ENCODE assay signal across 28 mouse cellular contexts in genomic region chr2:124429744-124430143, GRCm38 (mm10).
A peak's percentile ranks its signal among the peaks of the same experiment; 100 is the strongest.
DNase-seq lines count a peak whose midpoint lies in the region; ATAC-seq and TF ChIP-seq lines count a peak whose summit lies in the region.
"Had no signal": no experiment of that assay in that cellular context is flagged by ENCODE, and none has a peak within 500 bp of the region (broad histone marks: within the 10 kb centered on the region; RNA-seq: fewer than 3 reads in every experiment).

No protein-coding gene starts in this region.

- H3K9me3 ChIP-seq in forebrain, embryonic 16.5 days (ENCODE audit: control insufficient read depth, low read length) = no peaks in the 10 kb centered on the region
- H3K9me3 ChIP-seq in forebrain, embryonic 15.5 days = no peaks in the 10 kb centered on the region
- H3K9me3 ChIP-seq in heart, postnatal 0 days (replicated peaks; ENCODE audit: control insufficient read depth, low read length) = no peaks in the 10 kb centered on the region
- H3K9me3 ChIP-seq in limb, embryonic 14.5 days (ENCODE audit: control insufficient read depth, low read length) = no peaks in the 10 kb centered on the region
- H3K9me3 ChIP-seq: embryonic facial prominence, embryonic 15.5 days had no signal

- DNase-seq in heart, postnatal 0 days (ENCODE audit: low spot score) = peak; percentile 14
- no peak for DNase-seq in heart, postnatal 25 days (ENCODE audit: low spot score)
- peak; percentile 35 for DNase-seq in brain, embryonic 14.5 days (ENCODE audit: low read depth)
- DNase-seq in limb, embryonic 14.5 days (ENCODE audit: low spot score) = peak; percentile 35
- no peak for DNase-seq in left cerebral cortex, adult 11 months (ENCODE audit: low spot score)
- DNase-seq: adrenal gland, postnatal 10 days; adrenal gland, postnatal 36 days; B cell, adult 2 months; cerebellum, adult 11-12 months; cerebellum, adult 8-10 months; cerebellum, postnatal 10 days; cerebellum, postnatal 36 days; gastrocnemius, adult 2 months; gastrocnemius, postnatal 14 days; heart, postnatal 10 days; heart, postnatal 4 days; kidney, adult 18-20 months had no signal

- no peak overlapping the region for H3K9ac ChIP-seq in forebrain, embryonic 16.5 days (replicated peaks; ENCODE audit: low read depth, low read length)
- no peak overlapping the region for H3K9ac ChIP-seq in forebrain, embryonic 15.5 days (replicated peaks)
- no peak overlapping the region for H3K9ac ChIP-seq in heart, postnatal 0 days (replicated peaks; ENCODE audit: low read depth, low read length)
- H3K9ac ChIP-seq in limb, embryonic 14.5 days (ENCODE audit: low read depth, low read length, severe bottlenecking) = no peak overlapping the region
- H3K9ac ChIP-seq: embryonic facial prominence, embryonic 15.5 days; hindbrain, embryonic 14.5 days had no signal

- H3K4me3 ChIP-seq in forebrain, embryonic 16.5 days (replicated peaks; ENCODE audit: low read length) = no peak overlapping the region
- no peak overlapping the region for H3K4me3 ChIP-seq in forebrain, embryonic 15.5 days
- H3K4me3 ChIP-seq in heart, postnatal 0 days (ENCODE audit: low read depth, low read length) = no peak overlapping the region
- no peak overlapping the region for H3K4me3 ChIP-seq in limb, embryonic 14.5 days (replicated peaks; ENCODE audit: low read length)
- H3K4me3 ChIP-seq: embryonic facial prominence, embryonic 15.5 days; gastrocnemius, adult 2 months had no signal

- H3K27ac ChIP-seq in forebrain, embryonic 16.5 days (ENCODE audit: low read length) = no peak overlapping the region
- H3K27ac ChIP-seq in forebrain, embryonic 15.5 days (replicated peaks) = no peak overlapping the region
- H3K27ac ChIP-seq in heart, postnatal 0 days (ENCODE audit: low read depth) = no peak overlapping the region
- no peak overlapping the region for H3K27ac ChIP-seq in limb, embryonic 14.5 days (replicated peaks; ENCODE audit: low read depth, low read length)
- H3K27ac ChIP-seq: embryonic facial prominence, embryonic 15.5 days; gastrocnemius, adult 2 months; hindbrain, embryonic 14.5 days; hindbrain, postnatal 0 days had no signal

- no peaks in the 10 kb centered on the region for H3K27me3 ChIP-seq in forebrain, embryonic 16.5 days (replicated peaks; ENCODE audit: control insufficient read depth, insufficient read depth, low read length)
- H3K27me3 ChIP-seq in forebrain, embryonic 15.5 days = no peaks in the 10 kb centered on the region
- H3K27me3 ChIP-seq in heart, postnatal 0 days (ENCODE audit: control insufficient read depth, insufficient read depth, low read length) = no peaks in the 10 kb centered on the region
- H3K27me3 ChIP-seq in limb, embryonic 14.5 days (ENCODE audit: control insufficient read depth, insufficient read depth, low read length) = no peaks in the 10 kb centered on the region
- H3K27me3 ChIP-seq: CH12.LX; embryonic facial prominence, embryonic 15.5 days; Patski had no signal

- no peaks in the 10 kb centered on the region for H3K36me3 ChIP-seq in forebrain, embryonic 16.5 days (ENCODE audit: control insufficient read depth, insufficient read depth)
- H3K36me3 ChIP-seq in forebrain, embryonic 15.5 days = no peaks in the 10 kb centered on the region
- no peaks in the 10 kb centered on the region for H3K36me3 ChIP-seq in heart, postnatal 0 days (replicated peaks; ENCODE audit: control insufficient read depth, insufficient read depth, low read length)
- H3K36me3 ChIP-seq in limb, embryonic 14.5 days (ENCODE audit: control insufficient read depth, insufficient read depth, low read length) = no peaks in the 10 kb centered on the region
- H3K36me3 ChIP-seq: embryonic facial prominence, embryonic 15.5 days; G1E had no signal

- intact Hi-C loops in heart, postnatal 25 days (cut with DNase I) = no loop called here

- TF ChIP-seq POLR2A in brain, embryonic 14.5 days (IDR thresholded peaks at IDR 0.05; ENCODE audit: borderline replicate concordance, extremely low read depth, insufficient read depth, insufficient read length, poor library complexity, severe bottlenecking) = no peak
- no peak for TF ChIP-seq POLR2A in limb, embryonic 14.5 days (IDR thresholded peaks at IDR 0.05; ENCODE audit: borderline replicate concordance, extremely low read depth, insufficient read depth, insufficient read length)

- WGBS in forebrain, embryonic 16.5 days = 67% methylated on average over 5 of the region's 5 CpGs
- WGBS in forebrain, embryonic 15.5 days = 62% methylated on average over 5 of the region's 5 CpGs
- 54% methylated on average over 5 of the region's 5 CpGs for WGBS in heart, postnatal 0 days
- WGBS in limb, embryonic 14.5 days = 70% methylated on average over 5 of the region's 5 CpGs

- no peak for TF ChIP-seq CTCF in heart, postnatal 0 days (IDR thresholded peaks at IDR 0.05; ENCODE audit: low read depth)
- no peak for TF ChIP-seq CTCF in brain, embryonic 14.5 days (IDR thresholded peaks at IDR 0.05; ENCODE audit: borderline replicate concordance, extremely low read depth, insufficient read depth, insufficient read length)

- ATAC-seq in forebrain, embryonic 16.5 days = 0 out of 2 replicates have a peak, but pooled peaks have one; percentile 28
- no peak for ATAC-seq in forebrain, embryonic 15.5 days (replicated peaks)
- ATAC-seq in heart, postnatal 0 days (ENCODE audit: insufficient read depth, low read depth) = no peak
- no peak for ATAC-seq in limb, embryonic 14.5 days (ENCODE audit: low FRiP score, low read depth)
- ATAC-seq: hindbrain, postnatal 0 days; inflammation-experienced regulatory T-cells, adult 6 months; intestine, embryonic 16.5 days; Patski had no signal

- no peak for TF ChIP-seq EP300 in heart, postnatal 0 days (IDR thresholded peaks at IDR 0.05; ENCODE audit: low read depth)

- peaks cover 4% of the 10 kb centered on the region; the same call in 1 of the 2 replicates for H3K4me1 ChIP-seq in forebrain, embryonic 16.5 days (replicated peaks; ENCODE audit: control insufficient read depth, insufficient read depth, low read length)
- 0 out of 2 replicates have a peak, but pooled peaks cover 5% of the 10 kb centered on the region for H3K4me1 ChIP-seq in forebrain, embryonic 15.5 days
- no peaks in the 10 kb centered on the region for H3K4me1 ChIP-seq in heart, postnatal 0 days (ENCODE audit: control insufficient read depth, insufficient read depth)
- no peaks in the 10 kb centered on the region for H3K4me1 ChIP-seq in limb, embryonic 14.5 days (ENCODE audit: control insufficient read depth, insufficient read depth, low read length)
- H3K4me1 ChIP-seq: embryonic facial prominence, embryonic 15.5 days had no signal

- no peak overlapping the region for H3K4me2 ChIP-seq in forebrain, embryonic 16.5 days (ENCODE audit: low read length)
- no peak overlapping the region for H3K4me2 ChIP-seq in forebrain, embryonic 15.5 days (replicated peaks)
- H3K4me2 ChIP-seq in heart, postnatal 0 days (ENCODE audit: low read depth, low read length) = no peak overlapping the region
- no peak overlapping the region for H3K4me2 ChIP-seq in limb, embryonic 14.5 days (replicated peaks; ENCODE audit: low read depth, low read length, severe bottlenecking)
- H3K4me2 ChIP-seq: embryonic facial prominence, embryonic 15.5 days; heart, embryonic 11.5 days; hindbrain, embryonic 14.5 days had no signal

Comparison
In these comparisons a context has a peak if more than half of its experiments do, and no peak if none do; other contexts are left out.
1. DNase-seq: peak in heart, postnatal 0 days (single experiment), brain, embryonic 14.5 days (single experiment) and limb, embryonic 14.5 days (single experiment); none in heart, postnatal 25 days (single experiment) and left cerebral cortex, adult 11 months (single experiment).